Mouse (Mus musculus) midbrain, embryonic 14.5 days (tissue): ENCODE data around the gene B3galt4. TPM values are rescaled to one million over a fixed set of nuclear protein-coding genes. Genes with fewer than 3 reads are reported as not detected.

Source experiments
- ATAC-seq: fragments of 200-750 bp; cut with Nextera tagmentation; 2 replicates; pipeline ENCODE4 v1.8.0; 2017; ENCODE audit warnings: moderate number of reproducible peaks, moderate library complexity; ENCODE audit not compliant: low FRiP score, low TSS enrichment
- DNase-seq: peaks from one replicate; pipeline ENCODE4 v3.0.0-alpha.2; 2015
- H3K27ac ChIP-seq: fragments of 300-500 bp; sonication (generic); replicated peaks from 2 replicates; pipeline ENCODE4 v1.5.1; 2014; ENCODE audit warnings: mild to moderate bottlenecking, low read depth, low read length, moderate library complexity
- H3K27me3 ChIP-seq: fragments of 300-500 bp; sonication (generic); 2 replicates; pipeline ENCODE4 v1.6.1; 2014; ENCODE audit warnings: low read length, control low read depth, mixed read lengths; ENCODE audit not compliant: control insufficient read depth, insufficient read depth
- H3K36me3 ChIP-seq: fragments of 300-500 bp; sonication (generic); 2 replicates; pipeline ENCODE4 v1.6.1; 2014; ENCODE audit warnings: low read length, control low read depth; ENCODE audit not compliant: control insufficient read depth, insufficient read depth
- H3K4me1 ChIP-seq: fragments of 300-500 bp; sonication (generic); 2 replicates; pipeline ENCODE4 v1.6.1; 2014; ENCODE audit warnings: mild to moderate bottlenecking, antibody characterized with exemption, low read length, control low read depth; ENCODE audit not compliant: control insufficient read depth, insufficient read depth
- H3K4me2 ChIP-seq: fragments of 300-500 bp; sonication (generic); 2 replicates; pipeline ENCODE4 v1.6.1; 2014; ENCODE audit warnings: mild to moderate bottlenecking, low read length, moderate library complexity
- H3K4me3 ChIP-seq: fragments of 300-500 bp; sonication (generic); replicated peaks from 2 replicates; pipeline ENCODE4 v1.5.1; 2014; ENCODE audit warnings: low read depth, low read length
- H3K9ac ChIP-seq: fragments of 300-500 bp; sonication (generic); replicated peaks from 2 replicates; pipeline ENCODE4 v1.6.1; 2014; ENCODE audit warnings: mild to moderate bottlenecking, low read length, moderate library complexity
- H3K9me3 ChIP-seq: fragments of 300-500 bp; sonication (generic); 2 replicates; pipeline ENCODE4 v1.6.1; 2016; ENCODE audit warnings: low read length, control low read depth, mixed read lengths; ENCODE audit not compliant: control insufficient read depth
- WGBS: fragments of 180-500 bp; shearing (Covaris S2); extraction: QIAGEN DNeasy Blood & Tissue Kit; methylation state at CpG from one replicate; pipeline ENCODE4 v1.1.7; 2014; 5-methylcytosine and 5-hydroxymethylcytosine counted together
- polyA plus RNA-seq: library from polyadenylated mRNA; unstranded; fragments of >200 nt; fragmentation: Nextera tagmentation; extraction: Ambion mirVana; gene quantifications from 2 replicates; pipeline ENCODE4 v1.2.1, GENCODE M21; 2014

The B3galt4 gene
- polyA plus RNA-seq, 1 experiment from 2014 or later, result 8.0 TPM

- Histone ChIP-seq H3K4me2 (no peak overlapping the region), H3K27me3 (no peaks in the 10 kb centered on the region), H3K9ac (no peak overlapping the region), H3K36me3 (peaks cover 20% of the 10 kb centered on the region), H3K27ac (no peak overlapping the region), H3K4me3 (no peak overlapping the region), H3K9me3 (no peaks in the 10 kb centered on the region), H3K4me1 (peaks cover 26% of the 10 kb centered on the region)
- 90% methylated on average over 7 of the region's 7 CpGs for WGBS
- DNase-seq, result no peak
- ATAC-seq, result no peak
Measured at GRCm38 (mm10) chr17:33921361-33921760, 29.9 kb downstream of the B3galt4 start.

GRCm38 (mm10) chr17:33920282-33921097 lies 30.8 kb downstream of the B3galt4 start:
- under 1% methylated on average over 36 of the region's 36 CpGs for WGBS
- DNase-seq (peak; percentile 87), ATAC-seq (0 out of 2 replicates have a peak, but pooled peaks have one; percentile 14)
- H3K9me3 ChIP-seq, result no peaks in the 10 kb centered on the region
- peaks cover 26% of the 10 kb centered on the region for H3K4me1 ChIP-seq
- H3K36me3 ChIP-seq, result peaks cover 13% of the 10 kb centered on the region; the same call in 1 of the 2 replicates
- peak overlapping the region; percentile 36 for H3K4me3 ChIP-seq
- 0 out of 2 replicates have a peak overlapping the region, but pooled peaks have one; percentile 41 for H3K27ac ChIP-seq
- peak overlapping the region; percentile 63 for H3K4me2 ChIP-seq
- H3K27me3 ChIP-seq, result no peaks in the 10 kb centered on the region
- peak overlapping the region; percentile 52; the same call in 1 of the 2 replicates for H3K9ac ChIP-seq

- 0 out of 2 replicates have a peak overlapping the region, but pooled peaks have one; percentile 41 for H3K27ac ChIP-seq
- WGBS, result under 1% methylated on average over 52 of the region's 52 CpGs
Measured at GRCm38 (mm10) chr17:33919351-33920281, 31.7 kb downstream of the B3galt4 start.

GRCm38 (mm10) chr17:33918293-33919203 lies 32.7 kb downstream of the B3galt4 start:
- no peak overlapping the region for H3K27ac ChIP-seq
- no peak overlapping the region for H3K9ac ChIP-seq
- no peaks in the 10 kb centered on the region for H3K9me3 ChIP-seq
- H3K4me3 ChIP-seq, result no peak overlapping the region
- peaks cover 20% of the 10 kb centered on the region for H3K36me3 ChIP-seq
- DNase-seq (no peak), ATAC-seq (no peak)
- H3K27me3 ChIP-seq, result no peaks in the 10 kb centered on the region
- peak overlapping the region; percentile 63 for H3K4me2 ChIP-seq
- 65% methylated on average over 37 of the region's 37 CpGs for WGBS
- peaks cover 29% of the 10 kb centered on the region for H3K4me1 ChIP-seq

More at GRCm38 (mm10) chr17:33919351-33920281, 31.7 kb downstream of the B3galt4 start:
- ATAC-seq, result no peak
- Histone ChIP-seq H3K9me3 (no peaks in the 10 kb centered on the region), H3K4me1 (peaks cover 29% of the 10 kb centered on the region), H3K36me3 (peaks cover 9% of the 10 kb centered on the region), H3K27me3 (no peaks in the 10 kb centered on the region), H3K4me2 (peak overlapping the region; percentile 63), H3K4me3 (peak overlapping the region; percentile 36), H3K9ac (peak overlapping the region; percentile 52)
- peak; percentile 37 for DNase-seq

GRCm38 (mm10) chr17:33917656-33918292 lies 33.5 kb downstream of the B3galt4 start:
- DNase-seq, result no peak

GRCm38 (mm10) chr17:33916847-33917655 lies 34.2 kb downstream of the B3galt4 start:
- DNase-seq, result no peak
- no peak overlapping the region; the same call in 1 of the 2 replicates for H3K9ac ChIP-seq
- H3K27me3 ChIP-seq, result no peaks in the 10 kb centered on the region
- H3K9me3 ChIP-seq, result no peaks in the 10 kb centered on the region
- H3K27ac ChIP-seq, result no peak overlapping the region
- no peak for ATAC-seq
- WGBS, result 70% methylated on average over 31 of the region's 31 CpGs
- peak overlapping the region; percentile 65 for H3K4me2 ChIP-seq
- H3K36me3 ChIP-seq, result peaks cover 32% of the 10 kb centered on the region
- H3K4me3 ChIP-seq, result peak overlapping the region; percentile 49
- H3K4me1 ChIP-seq, result peaks cover 29% of the 10 kb centered on the region

More at GRCm38 (mm10) chr17:33917656-33918292, 33.5 kb downstream of the B3galt4 start:
- Histone ChIP-seq H3K4me2 (0 out of 2 replicates have a peak overlapping the region, but pooled peaks have one; percentile 5), H3K27ac (no peak overlapping the region), H3K36me3 (peaks cover 27% of the 10 kb centered on the region), H3K4me1 (peaks cover 29% of the 10 kb centered on the region), H3K4me3 (no peak overlapping the region), H3K9me3 (no peaks in the 10 kb centered on the region), H3K9ac (no peak overlapping the region), H3K27me3 (no peaks in the 10 kb centered on the region)
- ATAC-seq, result no peak
- WGBS, result 86% methylated on average over 18 of the region's 18 CpGs

GRCm38 (mm10) chr17:33916294-33916693 lies 35.0 kb downstream of the B3galt4 start:
- under 1% methylated on average over 18 of the region's 20 CpGs for WGBS

More at GRCm38 (mm10) chr17:33916294-33916693, 35.0 kb downstream of the B3galt4 start:
- Histone ChIP-seq H3K27me3 (no peaks in the 10 kb centered on the region), H3K9ac (peak overlapping the region; percentile 50; the same call in 1 of the 2 replicates), H3K4me1 (peaks cover 29% of the 10 kb centered on the region), H3K4me2 (peak overlapping the region; percentile 65), H3K27ac (peak overlapping the region; percentile 81), H3K4me3 (peak overlapping the region; percentile 49), H3K9me3 (no peaks in the 10 kb centered on the region), H3K36me3 (peaks cover 40% of the 10 kb centered on the region)
- DNase-seq (no peak), ATAC-seq (peak; percentile 40)
